Mouse (Mus musculus): ENCODE results near the gene Tspan14. TPM values are rescaled to one million over a fixed set of nuclear protein-coding genes. Genes with fewer than 3 reads are reported as not detected.

The Tspan14 gene
- total RNA-seq, 2 experiments from 2014 or later: 28.1 to 30.4 TPM

DNA sequence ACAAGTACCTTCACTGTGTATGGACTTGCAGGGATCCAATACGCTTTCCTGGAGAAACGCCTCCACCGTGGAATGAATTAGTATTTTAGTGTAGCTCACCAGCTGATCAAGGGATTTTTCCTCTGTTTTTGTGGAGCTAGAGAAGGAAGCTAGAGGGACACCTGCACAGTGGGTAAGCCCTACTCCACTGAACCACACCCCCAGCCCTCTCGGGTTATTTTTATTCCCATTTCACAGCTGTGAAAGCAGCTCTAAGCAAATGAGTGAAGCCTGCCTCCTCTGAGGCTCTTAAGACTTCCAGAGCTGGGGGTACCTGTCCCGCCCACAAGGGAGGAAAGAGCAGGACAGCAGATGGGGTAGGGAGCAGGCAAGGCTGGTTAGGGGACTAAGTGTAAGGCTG, 13.2 kb downstream of the Tspan14 start:
- intact Hi-C loops (cut with DNase I): no loop called here
- DNase-seq: no peak

DNA sequence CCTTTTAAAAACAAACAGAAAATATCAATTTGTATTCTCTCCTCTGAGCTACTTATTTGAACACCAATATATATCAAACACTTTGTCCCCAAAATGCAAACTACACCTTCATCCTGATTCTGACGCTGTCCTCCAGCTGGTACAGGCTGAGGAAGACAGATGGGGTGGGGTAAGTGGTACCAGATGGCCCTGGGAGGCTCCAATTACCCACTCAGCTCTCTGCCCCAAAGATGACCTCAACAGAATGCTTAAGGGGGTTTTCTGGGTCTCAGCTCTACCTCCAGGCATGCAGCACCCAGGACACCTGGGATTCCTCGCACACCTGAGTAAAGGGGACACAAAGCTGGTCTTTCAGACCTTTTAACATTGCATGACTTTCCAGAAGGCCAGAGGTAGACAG, 13.9 kb downstream of the Tspan14 start:
- intact Hi-C loops (cut with DNase I): no loop called here
- DNase-seq: no peak

DNA sequence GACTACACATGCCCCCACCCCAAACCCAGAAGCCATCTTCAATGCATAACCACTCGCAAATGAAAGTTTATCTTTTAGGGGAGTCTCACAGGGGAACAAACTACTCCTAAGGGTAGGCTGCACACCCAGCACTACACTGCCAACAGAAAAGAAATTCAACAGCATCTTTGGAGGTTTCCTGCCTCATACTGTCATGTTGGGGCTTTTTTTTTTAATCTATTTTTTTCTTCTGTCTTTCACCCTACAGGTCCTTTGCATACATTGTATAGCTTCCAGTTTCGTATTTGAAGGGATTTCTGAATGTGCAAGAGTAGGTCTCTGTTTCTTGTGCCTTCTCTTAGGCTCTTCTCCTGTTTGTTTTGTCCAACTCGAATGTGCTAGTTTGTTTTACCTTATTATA, 14.3 kb downstream of the Tspan14 start:
- intact Hi-C loops (cut with DNase I): no loop called here
- DNase-seq: no peak

DNA sequence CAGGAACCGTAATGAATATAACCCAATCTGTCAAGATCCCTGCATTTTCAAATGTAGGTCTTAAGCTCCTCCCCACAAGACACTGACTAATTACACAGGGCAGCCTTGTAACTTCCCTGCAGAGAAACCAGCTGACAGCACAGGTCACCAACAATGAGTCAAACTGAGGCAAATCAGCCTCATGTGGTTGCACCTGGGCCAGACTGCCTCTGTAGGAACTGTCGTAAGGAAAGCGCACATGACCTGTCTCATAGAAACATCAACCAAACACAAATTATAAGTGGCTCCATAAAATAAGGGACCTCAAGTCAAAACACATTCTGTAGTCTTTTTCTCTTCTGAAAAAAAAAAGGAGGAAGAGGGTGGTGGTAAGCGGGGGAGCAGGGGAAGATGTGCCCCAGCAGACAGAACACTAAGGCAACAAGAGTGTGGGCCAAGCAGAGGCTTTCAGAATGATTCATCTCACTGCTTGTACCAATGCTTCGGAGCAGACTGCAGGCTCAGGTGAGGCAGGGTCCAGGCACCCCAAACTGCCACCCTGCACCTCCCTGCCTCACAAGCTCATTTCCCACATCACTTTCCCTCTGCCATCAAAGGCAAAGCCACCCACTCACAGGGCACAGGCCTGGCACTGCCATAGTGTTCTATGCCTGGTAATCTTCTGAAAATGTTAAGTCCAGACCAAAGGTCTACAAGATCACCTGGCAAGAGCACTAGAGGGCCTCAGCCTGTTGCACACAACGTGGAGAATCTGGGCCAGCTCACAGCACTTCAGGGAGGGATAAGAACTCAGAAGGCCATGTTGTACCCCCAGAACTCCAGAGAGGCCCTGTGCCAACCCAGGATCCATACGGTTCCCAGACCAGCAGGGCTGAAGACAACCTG, 16.6 kb downstream of the Tspan14 start:
- intact Hi-C loops (cut with DNase I): loop anchor here (2.0 kb wide), 1 partner anchor 19 kb away; no protein-coding TSS in a partner anchor
- no peak for DNase-seq

DNA sequence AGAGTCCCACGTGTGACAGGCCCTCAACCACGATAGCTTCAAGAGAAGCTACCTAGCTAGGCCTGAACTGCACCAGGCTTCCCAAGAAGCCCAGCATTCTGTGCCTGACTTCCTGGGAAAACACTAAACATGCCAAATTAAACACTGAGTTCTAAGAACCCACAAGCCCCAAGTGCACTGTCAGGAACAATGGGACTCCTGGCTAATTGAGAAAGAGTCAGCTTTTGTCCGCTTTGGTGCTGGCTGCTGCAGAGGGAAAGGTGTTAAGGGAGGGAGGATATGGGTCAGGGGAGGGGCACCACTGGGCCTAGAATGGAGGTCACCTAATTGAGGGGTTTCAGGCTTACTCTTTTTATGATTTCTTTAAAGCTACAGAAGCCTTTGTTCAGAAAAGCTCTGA, 17.6 kb downstream of the Tspan14 start:
- intact Hi-C loops (cut with DNase I): loop anchor here (2.0 kb wide), 1 partner anchor 18 kb away; no protein-coding TSS in a partner anchor

DNA sequence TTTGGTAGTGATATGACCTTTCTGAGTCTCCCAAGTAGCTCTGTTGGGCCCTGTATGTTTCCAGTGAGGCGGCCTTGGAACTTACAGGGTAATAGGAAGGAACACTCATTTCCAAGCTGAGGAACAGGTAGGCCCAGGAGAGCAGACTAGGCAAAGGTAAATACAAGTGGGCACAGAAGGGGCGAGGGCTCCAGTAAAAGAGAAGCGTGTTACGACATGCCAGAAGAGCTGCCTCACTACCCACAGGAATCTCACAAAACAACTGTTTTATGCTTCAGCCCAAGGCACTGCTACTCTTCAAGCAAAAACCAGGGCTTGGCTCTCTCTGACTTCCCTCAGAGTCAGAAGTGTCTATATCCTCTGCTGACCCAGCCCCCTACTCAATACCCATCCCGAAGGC, 18.1 kb downstream of the Tspan14 start:
- no peak for DNase-seq
- intact Hi-C loops (cut with DNase I): loop anchor here (2.0 kb wide), 1 partner anchor 18 kb away; no protein-coding TSS in a partner anchor

More for the DNA sequence above, 17.6 kb downstream of the Tspan14 start:
- DNase-seq: no peak

DNA sequence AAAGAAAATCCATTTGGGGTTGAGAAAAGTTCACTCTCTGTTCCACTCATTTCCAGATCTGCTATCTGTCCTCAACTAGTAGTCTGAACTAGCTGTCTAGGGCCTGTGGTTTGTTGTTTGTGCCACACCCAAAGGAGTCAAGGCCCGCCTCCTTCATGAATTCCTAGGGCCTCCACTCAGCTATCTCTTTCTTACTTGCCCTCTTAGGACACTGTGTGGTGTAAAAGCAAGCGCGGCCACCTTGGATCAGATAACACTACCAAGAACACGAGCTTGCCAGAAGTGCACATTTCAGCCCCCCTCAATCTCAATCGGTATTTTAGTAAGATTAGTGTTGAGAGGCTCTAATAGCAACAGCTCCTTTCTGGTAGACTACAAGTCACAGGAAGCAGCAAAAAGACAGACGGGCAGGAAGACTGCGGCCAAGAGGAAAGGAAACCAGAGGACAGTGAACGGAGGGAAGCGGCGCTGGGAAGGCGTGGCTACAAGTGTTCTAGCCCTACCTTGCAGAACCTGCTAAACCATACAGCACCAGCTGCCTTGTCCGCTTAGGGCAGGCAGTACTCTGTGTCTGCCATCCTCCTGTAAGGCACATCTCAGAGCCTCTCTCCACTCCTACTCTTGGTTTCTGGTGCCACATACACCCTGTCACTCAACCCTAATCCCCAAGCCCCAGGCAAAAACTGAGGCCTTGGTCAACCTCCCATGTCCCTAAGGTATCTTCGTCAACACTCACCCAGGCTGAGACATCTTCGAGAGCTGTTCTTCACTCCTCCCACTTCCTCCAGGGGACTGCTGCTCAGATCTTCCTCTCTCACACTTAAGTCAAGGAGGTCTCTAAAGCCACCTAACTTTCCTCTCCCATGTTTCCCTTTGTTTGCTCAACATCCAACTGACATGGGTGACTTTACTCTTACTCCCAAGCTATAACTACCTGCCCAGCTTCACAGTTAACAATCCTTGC, 18.9 kb downstream of the Tspan14 start:
- intact Hi-C loops (cut with DNase I): loop anchor here (2.0 kb wide), 1 partner anchor 17 kb away; no protein-coding TSS in a partner anchor
- peak in 1 of 2 experiments; percentile 31 for DNase-seq

DNA sequence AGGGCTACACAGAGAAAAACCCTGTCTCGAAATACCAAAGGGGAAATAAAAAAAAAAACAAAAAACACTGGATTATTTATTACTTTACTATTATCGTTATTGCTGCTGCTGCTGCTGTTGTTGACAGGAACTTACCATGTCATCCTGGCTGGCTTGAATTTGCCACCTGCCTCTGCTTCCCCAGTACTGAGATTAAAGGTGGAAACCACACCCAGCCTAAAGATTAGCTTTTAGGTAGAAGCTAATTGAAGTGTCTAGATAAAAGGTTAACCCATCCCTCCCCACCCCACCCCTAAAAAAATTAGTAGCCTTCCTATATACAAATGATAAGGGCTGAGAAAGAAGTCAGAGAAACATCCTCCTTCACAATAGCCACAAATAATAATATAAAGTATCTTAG, 22.8 kb downstream of the Tspan14 start:
- intact Hi-C loops (cut with DNase I): no loop called here
- no peak for DNase-seq

DNA sequence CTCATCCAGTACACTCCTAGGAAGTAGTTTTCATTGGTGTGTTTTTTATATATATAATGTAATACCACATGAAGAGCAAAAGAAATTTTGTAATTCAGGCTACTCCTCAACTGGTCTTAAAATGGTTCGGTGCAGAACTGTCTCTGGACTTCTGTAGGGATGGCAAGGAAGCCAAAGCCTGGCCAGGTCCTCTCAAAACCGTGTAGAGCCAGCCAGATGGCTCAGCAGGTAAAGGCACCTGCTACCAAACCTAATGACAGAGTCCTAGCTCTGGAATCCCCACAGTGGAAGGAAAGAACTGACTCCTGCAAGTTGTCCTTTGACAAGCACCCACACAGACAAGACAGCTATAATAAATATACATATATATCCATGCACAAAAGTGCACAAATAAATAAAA, 24.2 kb downstream of the Tspan14 start:
- no peak for DNase-seq
- intact Hi-C loops (cut with DNase I): no loop called here

DNA sequence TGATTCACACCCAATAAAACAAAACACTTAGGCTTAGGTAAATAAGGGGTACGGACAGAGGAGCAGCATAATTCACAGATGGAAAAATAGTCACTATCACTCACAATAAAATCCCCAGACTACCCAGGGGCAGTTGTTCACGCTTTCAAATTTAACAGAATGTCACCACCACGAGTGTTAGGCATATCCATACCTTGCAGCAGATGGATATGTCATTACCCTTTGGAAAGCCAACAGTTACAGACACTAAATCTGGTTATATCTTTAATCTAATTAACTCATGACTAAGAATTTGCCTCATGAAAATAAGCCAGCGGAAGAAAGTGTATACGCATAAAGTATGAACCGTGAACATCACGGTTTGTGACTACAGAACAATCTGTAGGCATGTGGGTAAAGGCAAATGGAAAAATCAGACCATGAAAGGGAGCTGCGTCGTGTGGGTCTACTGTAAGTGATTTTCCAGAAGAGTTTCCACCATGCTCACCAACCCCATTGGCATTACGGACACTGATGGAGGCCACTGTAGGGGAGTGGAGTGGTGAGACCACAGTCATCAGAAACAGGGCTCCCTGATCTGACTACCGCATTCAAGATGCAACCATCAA, 28.1 kb downstream of the Tspan14 start:
- intact Hi-C loops (cut with DNase I): no loop called here
- DNase-seq: no peak

DNA sequence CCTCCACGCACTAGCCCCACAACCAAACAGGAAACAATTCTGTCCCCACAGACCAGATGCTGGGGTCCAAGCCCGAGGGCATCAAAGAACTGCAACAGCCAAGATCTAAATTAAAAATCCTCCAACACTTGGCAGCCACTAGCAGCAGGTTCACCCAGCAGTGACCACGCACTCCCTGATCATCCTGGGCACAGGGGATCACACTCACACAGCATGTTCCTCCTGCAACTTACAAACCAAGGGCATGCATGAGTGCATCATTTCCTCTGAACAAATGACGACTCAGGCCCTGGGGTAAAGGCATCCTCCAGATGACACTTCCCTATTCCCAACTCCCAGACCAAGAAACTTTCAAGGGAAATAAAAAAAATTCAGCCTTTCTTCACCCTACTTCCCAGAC, 29.6 kb downstream of the Tspan14 start:
- no peak for DNase-seq
- intact Hi-C loops (cut with DNase I): no loop called here

DNA sequence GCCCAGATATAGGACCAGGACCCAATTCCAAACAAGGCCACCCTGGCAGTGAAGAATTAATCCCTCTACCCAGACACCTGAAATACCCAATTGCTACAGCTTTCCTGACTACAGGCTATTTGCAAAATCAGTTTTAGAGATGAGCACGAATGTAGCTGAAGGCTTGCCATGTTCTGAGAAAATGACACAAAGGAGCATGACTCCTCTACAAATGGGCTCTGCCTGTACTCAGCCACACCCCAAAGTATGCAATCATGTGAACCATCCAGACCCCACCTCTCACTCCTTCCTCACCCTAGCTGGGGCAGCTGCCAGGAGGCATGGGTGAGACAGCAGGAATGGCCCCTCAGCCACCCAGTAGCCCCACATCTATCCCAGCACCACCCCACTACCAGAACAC, 31.1 kb downstream of the Tspan14 start:
- DNase-seq: no peak
- intact Hi-C loops (cut with DNase I): no loop called here

DNA sequence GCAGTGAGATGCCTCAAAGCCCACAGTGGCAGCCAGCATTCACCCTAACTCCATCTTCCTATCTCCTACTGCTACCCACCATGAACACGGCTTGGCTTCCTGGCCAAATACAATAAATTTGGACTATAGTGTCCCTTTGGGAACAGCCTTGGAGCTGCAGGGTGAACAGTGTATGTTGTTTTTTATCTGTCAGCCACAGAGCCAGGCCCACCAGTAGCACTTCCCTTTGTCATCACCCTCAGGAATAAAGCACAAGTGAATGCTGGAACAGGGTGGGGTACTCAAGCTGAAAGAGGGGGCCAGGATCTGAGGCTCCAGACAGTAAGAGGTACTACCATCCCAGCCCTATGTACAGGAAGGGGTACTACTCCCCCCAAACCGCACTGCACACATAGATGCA, 31.6 kb downstream of the Tspan14 start:
- intact Hi-C loops (cut with DNase I): no loop called here

DNA sequence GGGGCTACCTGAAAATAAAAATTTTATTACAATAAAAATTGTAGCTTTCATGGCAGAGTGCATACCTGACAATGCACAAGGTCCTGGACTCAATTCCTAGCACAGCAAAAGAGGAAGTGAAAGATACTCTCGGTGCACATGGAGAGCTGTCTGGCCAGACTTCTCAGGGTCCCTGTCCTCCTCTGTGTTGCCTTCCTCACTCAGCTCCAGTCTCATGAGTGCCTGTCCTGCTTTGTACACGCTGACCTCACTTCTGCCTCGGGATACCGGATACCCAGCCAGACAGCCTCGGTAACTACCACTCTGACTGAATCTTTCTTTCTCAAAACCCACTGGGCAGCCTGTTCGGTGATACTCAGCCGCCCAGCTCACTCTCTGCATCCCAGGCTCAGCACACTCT, 33.3 kb downstream of the Tspan14 start:
- DNase-seq: no peak
- intact Hi-C loops (cut with DNase I): no loop called here

More for the DNA sequence above, 31.6 kb downstream of the Tspan14 start:
- DNase-seq: no peak

DNA sequence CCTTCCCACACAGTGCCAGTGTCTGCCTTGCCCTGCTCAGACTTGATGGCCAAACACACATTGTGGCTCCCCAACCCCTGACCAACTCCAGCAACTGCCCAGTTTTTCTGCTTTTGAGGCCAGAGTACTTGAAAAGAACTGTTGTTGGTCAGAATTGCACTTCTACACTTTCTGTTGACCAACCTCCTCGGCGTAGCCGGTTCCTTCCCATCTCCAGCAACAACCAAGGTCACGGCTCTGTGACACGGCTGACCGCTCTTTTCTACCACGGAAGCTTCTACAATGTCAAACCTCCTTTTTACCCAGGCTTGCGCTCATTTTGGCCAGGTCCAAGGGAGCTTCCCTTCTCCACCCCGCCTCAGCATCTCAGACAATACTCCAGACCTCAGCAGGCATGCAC, 34.4 kb downstream of the Tspan14 start:
- no peak for DNase-seq
- intact Hi-C loops (cut with DNase I): no loop called here

DNA sequence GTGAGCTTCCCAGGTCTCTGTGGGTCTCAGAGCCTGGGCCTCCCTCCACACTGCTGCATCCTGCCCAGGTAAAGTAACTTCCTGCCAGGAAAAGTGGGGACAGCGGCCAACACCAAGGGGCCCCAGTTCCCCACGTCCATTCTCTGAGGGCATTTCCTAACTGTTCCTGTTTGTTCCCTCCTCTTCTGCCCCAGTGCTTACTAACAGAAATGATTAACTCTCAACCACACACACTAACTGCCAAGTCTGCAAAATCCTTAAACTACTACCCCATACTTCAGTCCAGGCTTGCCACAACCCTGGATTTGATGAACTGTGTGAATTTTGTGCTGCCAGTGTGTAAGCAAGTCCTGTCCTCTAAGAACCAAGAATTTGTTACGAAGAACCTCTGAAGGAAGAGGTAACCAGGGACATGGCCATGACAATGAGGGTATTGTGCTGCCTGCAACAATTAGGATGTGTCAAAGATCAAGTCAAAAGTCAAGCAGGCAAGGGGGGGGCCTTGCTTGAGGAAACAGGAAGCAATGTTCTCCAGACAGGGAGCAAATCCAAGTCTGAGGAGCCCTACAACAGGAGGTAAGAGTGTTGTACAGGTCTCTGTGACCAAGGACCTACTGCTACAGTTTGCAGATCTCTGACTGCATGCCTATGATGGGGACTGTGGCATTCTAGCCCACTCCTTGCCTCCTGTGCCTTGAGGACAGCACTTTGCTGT, 35.3 kb downstream of the Tspan14 start:
- no peak for DNase-seq
- intact Hi-C loops (cut with DNase I): loop anchor here (2.0 kb wide), 1 partner anchor 18 kb away; no protein-coding TSS in a partner anchor

DNA sequence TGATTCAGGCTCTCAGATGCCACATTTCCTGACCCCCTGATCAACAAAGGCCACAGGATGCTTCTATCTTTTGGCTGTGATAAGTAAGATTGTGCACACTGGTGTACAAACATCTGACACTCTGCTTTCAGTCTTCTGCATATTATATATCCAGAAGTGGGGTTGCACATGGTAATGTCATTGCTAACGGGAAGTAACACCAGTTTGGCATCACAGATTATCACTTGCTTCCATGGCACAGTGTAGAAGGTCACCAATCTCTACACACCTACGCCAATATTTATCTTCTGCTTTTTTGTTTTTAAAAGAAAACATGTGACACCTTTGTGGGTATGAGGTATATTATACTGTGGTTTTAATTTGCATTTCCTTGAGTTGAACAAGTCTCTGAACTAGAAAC, 36.7 kb downstream of the Tspan14 start:
- intact Hi-C loops (cut with DNase I): loop anchor here (2.0 kb wide), 1 partner anchor 19 kb away; no protein-coding TSS in a partner anchor
- DNase-seq: no peak

DNA sequence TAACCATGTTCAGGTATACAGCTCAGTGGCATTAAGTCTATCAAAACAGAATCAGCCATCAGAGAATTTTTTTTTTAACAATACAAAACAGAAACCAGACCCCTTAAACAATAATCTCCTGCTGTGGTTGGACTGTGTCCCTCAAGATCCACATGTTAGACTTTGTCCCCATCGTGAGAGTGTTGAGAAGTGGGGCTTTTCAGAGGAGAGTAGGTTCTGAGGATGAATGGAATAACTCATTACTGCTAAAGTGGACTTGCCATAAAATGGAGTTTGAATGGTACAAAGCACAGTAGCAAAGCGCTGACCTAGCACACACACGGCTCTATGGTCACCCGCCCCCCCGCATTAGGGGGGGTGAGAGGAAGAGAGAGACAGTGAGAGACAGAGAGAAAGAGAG, 37.7 kb downstream of the Tspan14 start:
- no peak for DNase-seq
- intact Hi-C loops (cut with DNase I): no loop called here

DNA sequence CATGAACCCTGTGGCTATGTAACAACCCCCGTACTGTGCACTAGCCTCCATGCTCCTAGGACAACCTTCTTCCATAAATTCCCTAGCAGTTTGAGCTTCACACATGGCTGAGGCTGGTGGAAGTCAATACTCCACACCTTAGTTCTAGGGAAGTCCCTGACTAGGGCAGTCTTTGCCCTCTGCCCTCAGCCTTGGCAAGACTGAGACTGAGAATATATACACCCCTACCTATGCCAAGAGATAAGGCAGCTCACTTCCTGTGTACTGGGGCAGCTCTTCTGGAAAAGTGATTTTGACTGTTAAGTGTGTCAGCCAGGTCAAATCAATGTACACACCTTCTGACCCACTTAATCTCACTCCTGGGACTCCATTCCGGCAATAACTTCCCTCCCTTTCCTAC, 39.6 kb downstream of the Tspan14 start:
- intact Hi-C loops (cut with DNase I): no loop called here
- DNase-seq: no peak

Data from heart, postnatal 10 days (tissue).